Mouse (Mus musculus): ENCODE measurements around the gene Ubap2l. TPM values are rescaled to one million over a fixed set of nuclear protein-coding genes. Genes with fewer than 3 reads are reported as not detected.

The Ubap2l gene
- polyA plus RNA-seq, 1 experiment = 77.5 TPM

DNA sequence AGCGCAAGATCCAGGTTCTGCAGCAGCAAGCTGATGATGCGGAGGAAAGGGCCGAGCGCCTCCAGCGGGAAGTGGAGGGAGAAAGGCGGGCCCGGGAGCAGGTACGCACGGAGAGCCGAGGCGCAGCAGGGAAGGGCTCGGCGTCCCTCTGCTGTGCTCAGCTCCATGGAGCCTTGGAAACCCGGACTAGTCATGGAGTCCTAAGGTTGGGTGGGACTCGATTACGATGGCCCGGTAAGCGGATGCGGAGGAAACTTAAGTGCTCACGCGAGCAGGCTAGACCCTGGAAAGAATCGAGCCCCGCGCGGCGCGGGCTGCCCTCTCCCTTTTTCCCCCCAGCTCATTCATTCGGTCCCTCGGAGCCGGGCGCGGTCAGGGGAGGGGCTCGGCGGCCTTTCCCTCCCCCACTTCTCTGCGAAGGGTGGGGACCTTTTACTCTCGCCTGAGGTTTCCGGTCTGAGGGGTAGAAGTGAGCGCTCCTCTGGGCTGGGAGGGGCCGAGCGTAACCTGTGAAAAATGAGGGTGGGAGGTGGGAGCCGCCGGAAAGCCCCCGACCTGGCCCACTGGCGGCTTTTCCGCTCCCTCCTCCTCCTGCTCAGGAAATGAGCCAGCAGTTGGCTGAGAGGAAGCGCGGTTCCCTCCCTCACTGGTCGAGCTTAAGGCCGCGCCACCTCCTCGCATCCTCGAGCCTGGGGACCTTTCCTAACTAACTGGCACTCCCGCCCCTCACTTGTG is 27.5 kb upstream of the Ubap2l start:
- Histone ChIP-seq H3ac (ENCODE audit: control insufficient read depth, insufficient read length) (peak overlapping the region; percentile 93), H3K27me3 (ENCODE audit: control insufficient read depth, insufficient read depth, insufficient read length) (no peaks in the 10 kb centered on the region), H3K79me2 (ENCODE audit: control insufficient read depth, insufficient read depth) (peaks cover 47% of the 10 kb centered on the region), H3K36me3 (ENCODE audit: control insufficient read depth, insufficient read depth) (no peaks in the 10 kb centered on the region), H3K4me3 (peak overlapping the region; percentile 83), H3K4me2 (ENCODE audit: low read depth) (peak overlapping the region; percentile 97)
- peak; percentile 93 for TF ChIP-seq POLR2AphosphoS2 (IDR thresholded peaks at IDR 0.05; ENCODE audit: insufficient read length, low read depth)
- TF ChIP-seq MYOG (IDR thresholded peaks at IDR 0.05; ENCODE audit: control insufficient read depth in 1 of 3, insufficient read depth in 1 of 3, insufficient read length in 2 of 3, low read depth in 2 of 3) = no peak
- TF ChIP-seq USF1 (IDR thresholded peaks at IDR 0.05; ENCODE audit: low read depth) = no peak
- TF ChIP-seq E2F4 (IDR thresholded peaks at IDR 0.05; ENCODE audit: insufficient read depth) = no peak
- TF ChIP-seq CEBPB (IDR thresholded peaks at IDR 0.05; ENCODE audit: insufficient read depth, poor library complexity, severe bottlenecking) = no peak
- TF ChIP-seq REST (IDR thresholded peaks at IDR 0.05; ENCODE audit: insufficient read depth, insufficient read length) = no peak
- TF ChIP-seq TCF12 (IDR thresholded peaks at IDR 0.05; ENCODE audit: insufficient read depth, poor library complexity, severe bottlenecking) = no peak
- TF ChIP-seq MYOD1 (IDR thresholded peaks at IDR 0.05; ENCODE audit: control insufficient read depth in 1 of 3, insufficient read length in 2 of 3, low read depth in 2 of 3) = peak in 1 of 3 experiments; percentile 0
- no peak for TF ChIP-seq TCF3 (IDR thresholded peaks at IDR 0.05; ENCODE audit: insufficient read length, low read depth)
- peak; percentile 53 for TF ChIP-seq POLR2A (IDR thresholded peaks at IDR 0.05; ENCODE audit: insufficient read length, low read depth)

- peak overlapping the region; percentile 95 for H3K4me2 ChIP-seq (ENCODE audit: low read depth)
- H3K4me3 ChIP-seq = peak overlapping the region; percentile 83
- no peaks in the 10 kb centered on the region for H3K27me3 ChIP-seq (ENCODE audit: control insufficient read depth, insufficient read depth, insufficient read length)
- H3K79me2 ChIP-seq (ENCODE audit: control insufficient read depth, insufficient read depth) = peaks cover 40% of the 10 kb centered on the region
- TF ChIP-seq MYOG (IDR thresholded peaks at IDR 0.05; ENCODE audit: control insufficient read depth in 1 of 3, insufficient read depth in 1 of 3, insufficient read length in 2 of 3, low read depth in 2 of 3) (no peak), POLR2A (IDR thresholded peaks at IDR 0.05; ENCODE audit: insufficient read length, low read depth) (peak; percentile 59)
- peak overlapping the region; percentile 93 for H3ac ChIP-seq (ENCODE audit: control insufficient read depth, insufficient read length)
- H3K36me3 ChIP-seq (ENCODE audit: control insufficient read depth, insufficient read depth) = no peaks in the 10 kb centered on the region
Measured at GRCm38 (mm10) chr3:90079133-90079762, 26.8 kb upstream of the Ubap2l start.

DNA sequence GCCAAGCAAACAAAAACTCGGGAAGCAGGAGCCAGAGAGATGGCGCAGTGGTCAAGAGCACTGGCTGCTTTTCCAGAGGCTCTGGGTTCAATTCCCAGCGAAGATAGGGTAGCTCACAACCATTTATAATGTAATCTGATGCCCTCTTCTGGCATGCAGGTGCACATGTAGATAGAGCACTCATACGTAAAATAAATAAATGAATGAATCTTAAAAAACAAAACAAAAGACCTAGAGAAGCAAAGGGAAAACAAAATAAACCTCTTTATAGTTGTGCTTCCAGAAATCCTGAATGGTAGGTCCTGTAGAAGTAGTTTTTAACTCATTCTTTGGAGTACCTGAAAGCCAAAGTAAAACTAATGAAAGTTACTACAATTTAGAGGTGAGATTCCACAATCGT is 25.8 kb upstream of the Ubap2l start:
- no peak for TF ChIP-seq MYOG (IDR thresholded peaks at IDR 0.05; ENCODE audit: control insufficient read depth in 1 of 3, insufficient read depth in 1 of 3, insufficient read length in 2 of 3, low read depth in 2 of 3)
- no peak for TF ChIP-seq CEBPB (IDR thresholded peaks at IDR 0.05; ENCODE audit: insufficient read depth, poor library complexity, severe bottlenecking)
- TF ChIP-seq E2F4 (IDR thresholded peaks at IDR 0.05; ENCODE audit: insufficient read depth) = no peak
- H3ac ChIP-seq (ENCODE audit: control insufficient read depth, insufficient read length) = no peak overlapping the region
- no peaks in the 10 kb centered on the region for H3K27me3 ChIP-seq (ENCODE audit: control insufficient read depth, insufficient read depth, insufficient read length)
- H3K4me2 ChIP-seq (ENCODE audit: low read depth) = peak overlapping the region; percentile 95
- H3K36me3 ChIP-seq (ENCODE audit: control insufficient read depth, insufficient read depth) = no peaks in the 10 kb centered on the region
- H3K79me2 ChIP-seq (ENCODE audit: control insufficient read depth, insufficient read depth) = peaks cover 30% of the 10 kb centered on the region
- H3K4me3 ChIP-seq = no peak overlapping the region

- Histone ChIP-seq H3K79me2 (ENCODE audit: control insufficient read depth, insufficient read depth) (peaks cover 19% of the 10 kb centered on the region), H3K4me3 (no peak overlapping the region), H3K36me3 (ENCODE audit: control insufficient read depth, insufficient read depth) (no peaks in the 10 kb centered on the region), H3K4me2 (ENCODE audit: low read depth) (peak overlapping the region; percentile 95), H3ac (ENCODE audit: control insufficient read depth, insufficient read length) (no peak overlapping the region), H3K27me3 (ENCODE audit: control insufficient read depth, insufficient read depth, insufficient read length) (no peaks in the 10 kb centered on the region)
- TF ChIP-seq CEBPB (IDR thresholded peaks at IDR 0.05; ENCODE audit: insufficient read depth, poor library complexity, severe bottlenecking) = peak; percentile 61; the same call in 1 of the 2 replicates
- peak; percentile 16 for TF ChIP-seq TCF12 (IDR thresholded peaks at IDR 0.05; ENCODE audit: insufficient read depth, poor library complexity, severe bottlenecking)
- no peak for TF ChIP-seq MAX (IDR thresholded peaks at IDR 0.05; ENCODE audit: low read depth)
- peak in 2 of 3 experiments; percentile 34 to 68 for TF ChIP-seq MYOG (IDR thresholded peaks at IDR 0.05; ENCODE audit: control insufficient read depth in 1 of 3, insufficient read depth in 1 of 3, insufficient read length in 2 of 3, low read depth in 2 of 3)
- no peak for TF ChIP-seq TCF3 (IDR thresholded peaks at IDR 0.05; ENCODE audit: insufficient read length, low read depth)
- no peak for TF ChIP-seq SRF (IDR thresholded peaks at IDR 0.05; ENCODE audit: control insufficient read depth, insufficient read length, low read depth)
- peak; percentile 44 to 79 (median 55) for TF ChIP-seq MYOD1 (IDR thresholded peaks at IDR 0.05; ENCODE audit: control insufficient read depth in 1 of 3, insufficient read length in 2 of 3, low read depth in 2 of 3)
Measured at GRCm38 (mm10) chr3:90076921-90077716, 24.7 kb upstream of the Ubap2l start.

DNA sequence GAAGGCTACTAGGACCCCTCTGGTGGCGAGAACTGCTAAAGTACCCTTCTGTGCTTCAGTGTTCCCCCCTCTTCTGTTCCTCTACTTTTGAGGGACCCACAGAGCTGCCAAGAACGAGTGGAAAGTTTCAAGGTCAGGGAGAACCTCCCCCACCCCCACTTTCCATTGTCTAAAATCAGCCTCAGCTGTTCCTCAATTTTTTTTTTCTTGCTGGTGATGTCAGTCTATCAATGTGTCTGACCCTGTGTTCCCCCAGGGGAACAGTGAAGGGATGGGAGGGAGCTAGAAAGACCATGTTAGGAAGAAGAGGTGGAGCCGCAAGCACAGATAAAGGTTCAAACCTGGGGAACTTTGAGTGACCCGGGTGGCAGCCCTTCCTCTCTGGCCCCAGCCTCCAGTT is 19.9 kb upstream of the Ubap2l start, which contains the start of gene Tpm3:
Gene Tpm3, plus strand, starts transcription at position 356 of the 400 bp plus-strand sequence.
- Histone ChIP-seq H3K79me2 (ENCODE audit: control insufficient read depth, insufficient read depth) (no peaks in the 10 kb centered on the region), H3K4me3 (peak within 1 kb of the TSS; percentile 25), H3K36me3 (ENCODE audit: control insufficient read depth, insufficient read depth) (no peaks in the 10 kb centered on the region), H3ac (ENCODE audit: control insufficient read depth, insufficient read length) (no peak within 1 kb of the TSS), H3K4me2 (ENCODE audit: low read depth) (peak within 1 kb of the TSS; percentile 60), H3K27me3 (ENCODE audit: control insufficient read depth, insufficient read depth, insufficient read length) (no peaks in the 10 kb centered on the region)
- TF ChIP-seq MYOG (IDR thresholded peaks at IDR 0.05; ENCODE audit: control insufficient read depth in 1 of 3, insufficient read depth in 1 of 3, insufficient read length in 2 of 3, low read depth in 2 of 3) (peak in 2 of 3 experiments; percentile 8 to 67), MYOD1 (IDR thresholded peaks at IDR 0.05; ENCODE audit: control insufficient read depth in 1 of 3, insufficient read length in 2 of 3, low read depth in 2 of 3) (peak in 2 of 3 experiments; percentile 34 to 47), TCF12 (IDR thresholded peaks at IDR 0.05; ENCODE audit: insufficient read depth, poor library complexity, severe bottlenecking) (peak; percentile 62), TCF3 (IDR thresholded peaks at IDR 0.05; ENCODE audit: insufficient read length, low read depth) (no peak)

Data from myocyte (in vitro differentiated cells).